Mouse (Mus musculus) brain, adult 2 months (tissue): ENCODE measurements at regions not wholly inside any gene's neighbourhood (a gene's known extent, or its start where the extent isn't known, plus 50 kb on each side); places are given as distances from the start of the nearest gene placed in this dataset.
A peak's percentile ranks its signal among the peaks of the same experiment; 100 is the strongest.

Source experiments
- DNase-seq: peaks from one replicate; pipeline ENCODE4 v3.0.0; 2011; ENCODE audit warnings: low read depth, low spot score

- peak; percentile 69 for DNase-seq
Observed at GRCm38 (mm10) chr2:103848923-103849700, 51.7 kb upstream of the Caprin1 start.

- no peak for DNase-seq
Observed at GRCm38 (mm10) chr2:103849766-103850530, 52.5 kb upstream of the Caprin1 start.

- peak; percentile 50 for DNase-seq
Observed at GRCm38 (mm10) chr2:103850531-103850816, 53.0 kb upstream of the Caprin1 start.

GRCm38 (mm10) chr2:103851171-103851570, 53.7 kb upstream of the Caprin1 start:
- no peak for DNase-seq

DNA sequence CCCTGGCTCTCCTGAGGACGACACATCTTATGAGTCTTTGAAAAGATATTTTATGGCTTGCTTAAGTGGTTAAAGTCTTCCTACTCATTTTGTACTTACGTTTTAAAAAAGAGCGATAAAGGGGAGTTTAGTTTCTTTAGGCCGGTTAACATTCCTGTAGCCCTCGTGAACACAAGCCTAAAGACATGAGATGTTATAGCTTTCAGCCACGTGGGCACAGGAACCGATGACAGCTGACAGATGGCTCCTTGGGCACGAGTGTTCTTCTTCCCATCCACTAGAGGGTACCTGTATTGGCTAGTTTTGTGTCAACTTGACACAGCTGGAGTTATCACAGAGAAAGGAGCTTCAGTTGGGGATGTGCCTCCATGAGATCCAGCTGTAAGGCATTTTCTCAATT, 63.8 kb upstream of the Caprin1 start:
- DNase-seq, result no peak

DNA sequence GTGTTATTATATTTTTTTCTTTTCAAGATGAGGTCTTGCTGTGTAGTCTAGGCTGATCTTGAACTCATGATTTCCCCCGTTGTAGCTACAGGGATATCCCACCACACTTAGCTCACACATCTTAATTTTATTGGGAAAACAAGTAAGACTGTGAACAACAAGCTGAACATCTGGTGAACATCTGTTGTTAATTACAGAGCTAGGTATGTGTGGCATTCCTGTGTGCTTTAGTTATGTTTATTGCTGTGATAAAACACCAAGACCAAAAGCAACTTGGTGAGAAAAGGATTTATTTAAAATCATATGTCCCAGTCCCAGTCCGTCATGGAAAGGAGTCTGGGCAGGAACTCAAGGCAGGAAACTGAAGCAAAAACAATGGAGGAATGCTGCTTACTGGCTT, 66.8 kb upstream of the Caprin1 start:
- DNase-seq, result no peak

DNA sequence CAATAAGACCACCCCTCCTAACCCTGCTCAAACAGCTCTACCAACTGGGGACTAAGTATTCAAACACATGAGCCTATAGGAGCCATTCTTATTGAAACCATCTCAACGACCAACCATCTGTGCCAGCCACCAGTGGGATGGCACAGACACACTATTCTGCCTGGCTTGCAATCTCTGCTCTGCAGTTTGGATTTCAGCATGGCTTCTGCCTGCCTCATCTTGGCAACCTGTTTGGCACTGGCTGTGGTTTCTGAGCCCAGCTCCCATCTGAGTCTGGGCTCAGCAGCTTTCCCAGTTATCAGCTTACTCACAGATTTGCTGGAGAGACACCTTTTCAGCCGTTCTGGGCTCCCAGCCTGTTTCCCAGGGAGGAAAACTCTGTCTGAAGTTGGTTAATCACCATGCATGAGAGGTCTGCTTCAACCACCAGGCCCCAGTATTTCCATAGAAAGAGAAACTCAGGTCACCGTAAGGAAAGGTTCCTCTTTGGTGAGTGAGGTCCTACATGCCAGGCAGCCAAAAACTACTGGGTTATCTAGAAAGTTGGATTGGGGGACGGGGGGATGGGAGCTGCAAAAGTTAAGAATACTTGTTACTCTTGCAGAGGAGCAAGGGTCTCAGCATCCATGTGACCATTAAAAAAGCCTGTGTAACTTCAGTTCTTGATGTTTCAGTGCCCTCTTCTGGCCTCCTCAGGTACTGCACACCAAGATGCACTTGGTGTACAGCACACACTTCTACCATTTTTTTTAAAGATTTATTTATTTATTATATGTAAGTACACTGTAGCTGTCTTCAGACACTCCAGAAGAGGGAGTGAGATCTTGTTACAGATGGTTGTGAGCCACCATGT, 68.1 kb upstream of the Caprin1 start:
- peak; percentile 69 for DNase-seq

- DNase-seq, result no peak
Observed at GRCm38 (mm10) chr2:103867241-103867957, 70.0 kb upstream of the Caprin1 start.

DNA sequence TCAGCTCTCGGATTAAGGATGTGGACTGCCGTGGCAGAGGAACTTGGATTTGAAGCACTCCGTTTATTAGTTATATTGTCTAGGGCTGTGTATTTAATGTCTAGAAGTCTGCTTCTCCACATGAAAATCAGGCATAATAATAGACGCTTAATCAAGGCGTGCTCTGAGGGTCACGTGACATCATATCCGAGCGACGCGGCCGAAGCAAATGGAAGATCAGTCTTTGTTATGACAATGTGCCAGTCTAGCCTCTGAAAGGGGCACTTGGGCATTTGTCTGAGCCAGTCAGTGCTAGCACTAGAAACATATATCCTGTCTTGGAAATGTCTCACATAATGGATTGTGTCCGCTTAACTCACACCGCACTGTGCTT, 70.5 kb upstream of the Caprin1 start:
- no peak for DNase-seq

GRCm38 (mm10) chr2:103868655-103869054, 71.2 kb upstream of the Caprin1 start:
- no peak for DNase-seq

- DNase-seq, result peak; percentile 88
Observed at GRCm38 (mm10) chr2:103871522-103872276, 74.2 kb upstream of the Caprin1 start.

DNA sequence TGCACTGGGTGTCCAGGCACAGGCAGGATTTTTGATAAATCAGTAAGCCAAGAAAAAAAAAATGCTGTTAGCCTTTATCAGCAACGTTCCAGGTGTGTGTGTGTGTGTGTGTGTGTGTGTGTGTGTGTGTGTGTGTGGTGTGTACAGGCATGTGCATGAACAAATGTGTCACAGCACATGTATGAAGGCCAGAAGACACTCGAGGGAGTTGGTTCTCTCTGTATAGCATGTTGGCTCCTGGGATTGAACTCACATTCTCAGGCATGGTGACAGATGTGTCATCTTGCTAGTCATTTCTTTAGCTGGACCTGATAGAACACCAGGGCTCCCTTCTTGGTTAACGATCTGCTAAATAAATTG, 74.8 kb upstream of the Caprin1 start:
- no peak for DNase-seq

GRCm38 (mm10) chr2:103873381-103873780, 75.9 kb upstream of the Caprin1 start:
- DNase-seq, result no peak

DNA sequence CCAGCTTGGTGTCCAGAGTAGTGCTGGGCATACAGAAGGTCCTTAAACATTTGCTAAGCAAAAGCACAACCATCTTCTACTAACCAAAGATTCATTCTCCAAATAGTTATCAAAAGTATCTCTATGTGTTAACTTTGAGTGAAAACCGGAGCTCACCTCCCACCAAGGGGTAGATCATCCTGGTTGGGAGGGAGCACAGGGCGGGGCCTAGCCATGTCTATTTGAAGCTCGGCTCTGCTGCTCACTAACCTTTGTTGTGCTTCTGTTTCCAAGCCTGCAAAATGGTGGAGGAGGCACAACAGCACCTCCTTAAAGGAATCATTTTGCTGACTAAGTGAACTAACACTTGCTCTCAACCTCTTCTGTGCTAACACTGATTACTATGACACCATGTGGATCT, 77.0 kb upstream of the Caprin1 start:
- DNase-seq, result no peak

- DNase-seq, result no peak
Observed at GRCm38 (mm10) chr2:103875754-103876153, 78.3 kb upstream of the Caprin1 start.

DNA sequence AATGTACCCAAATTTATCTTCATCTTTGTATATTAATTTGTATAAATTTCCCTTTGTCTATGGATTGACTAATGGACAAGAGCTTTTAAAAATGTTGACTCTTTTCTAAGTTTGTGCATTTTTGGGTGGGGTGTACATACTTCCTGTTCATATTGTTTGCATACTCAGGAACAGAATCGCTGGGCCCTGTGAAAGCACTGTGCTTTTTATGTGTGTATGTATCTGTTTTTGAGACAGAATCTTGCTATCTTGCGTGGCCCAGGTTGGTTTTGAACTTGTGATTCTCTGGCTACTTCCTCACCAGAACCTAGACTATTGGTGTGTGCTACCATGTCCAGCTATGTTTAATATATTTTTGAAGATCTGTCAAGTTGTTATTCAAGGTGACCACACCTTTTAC, 78.8 kb upstream of the Caprin1 start:
- no peak for DNase-seq

- peak; percentile 67 for DNase-seq
Observed at GRCm38 (mm10) chr2:103881026-103881763, 76.6 kb upstream of the Lmo2 start.

DNA sequence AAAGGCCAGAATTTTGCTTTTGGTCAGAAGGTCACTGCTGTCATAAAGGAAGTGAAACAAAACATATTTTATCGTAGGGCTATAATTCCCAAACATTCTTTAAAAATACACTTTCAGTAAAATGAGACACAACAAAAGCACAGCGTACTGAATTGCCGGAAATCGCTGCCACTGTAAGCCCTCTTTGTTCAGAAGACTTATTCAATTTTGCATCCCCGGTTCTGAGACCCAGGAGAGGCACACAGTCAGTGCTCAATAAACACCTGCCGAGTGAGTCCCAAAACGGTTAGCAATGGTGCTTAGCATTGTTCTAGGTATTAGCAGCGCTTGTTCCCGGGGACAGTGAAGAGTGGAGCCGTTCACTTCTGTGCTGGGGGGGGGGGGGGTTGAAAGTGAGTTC, 72.9 kb upstream of the Lmo2 start:
- no peak for DNase-seq

DNA sequence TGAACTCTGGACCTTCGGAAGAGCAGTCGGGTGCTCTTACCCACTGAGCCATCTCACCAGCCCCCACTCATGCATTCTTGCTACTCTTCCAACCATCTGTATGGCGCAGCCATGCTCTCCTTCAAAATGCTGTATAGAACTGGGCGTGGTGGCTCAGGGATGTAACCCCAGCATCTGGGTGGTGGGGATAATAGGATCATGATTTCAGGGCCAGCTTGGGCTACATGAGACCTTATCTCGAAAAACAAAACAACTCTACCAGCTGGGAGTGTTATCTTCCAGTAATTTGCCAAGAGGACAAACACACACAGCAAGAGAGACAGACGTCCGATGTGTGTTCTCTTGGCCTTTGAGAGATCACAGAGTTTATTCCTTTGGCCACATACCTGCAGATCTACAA, 69.8 kb upstream of the Lmo2 start:
- no peak for DNase-seq

- peak; percentile 53 for DNase-seq
Observed at GRCm38 (mm10) chr2:103891240-103891767, 66.5 kb upstream of the Lmo2 start.
